Mouse (Mus musculus): ENCODE data around the gene Ogn. TPM values are rescaled to one million over a fixed set of nuclear protein-coding genes. Genes with fewer than 3 reads are reported as not detected.

Gene Ogn
- polyA plus RNA-seq, 1 experiment from 2014 or later = 17.8 TPM

DNA sequence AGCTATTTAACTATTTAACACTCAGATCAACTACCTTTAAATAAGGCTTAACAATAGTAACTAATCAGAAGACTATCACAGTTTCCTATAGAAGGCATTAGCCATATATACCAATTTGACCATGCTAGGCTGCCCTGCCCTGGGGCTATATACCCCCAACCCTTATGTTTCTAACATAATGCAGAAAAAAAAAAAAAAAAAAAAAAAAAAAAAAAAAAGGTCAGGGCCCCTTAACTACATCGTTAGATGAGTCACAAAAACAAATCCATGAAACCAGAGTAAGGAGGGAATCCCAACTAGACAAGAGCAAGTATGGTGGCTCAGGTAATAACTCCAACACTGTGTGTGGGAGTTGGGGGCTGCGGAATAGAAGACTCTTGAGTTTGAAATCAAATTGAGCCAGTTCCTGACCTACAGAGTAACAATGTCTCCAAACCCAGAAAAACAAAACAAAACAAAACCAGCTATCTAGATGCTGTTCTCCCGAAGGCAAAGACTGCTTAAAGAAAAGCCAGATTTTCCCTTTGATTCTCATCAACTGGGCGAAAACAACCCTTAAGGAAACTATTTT is 44.0 kb downstream of the Ogn start:
- Histone ChIP-seq H3K27me3 (replicated peaks) (no peaks in the 10 kb centered on the region), H3K9me3 (replicated peaks) (no peaks in the 10 kb centered on the region), H3K4me2 (peak overlapping the region; percentile 98), H3K9ac (replicated peaks) (peak overlapping the region; percentile 42), H3K36me3 (peaks cover 2% of the 10 kb centered on the region; the same call in 1 of the 2 replicates), H3K4me1 (peaks cover 20% of the 10 kb centered on the region), H3K27ac (replicated peaks) (no peak overlapping the region), H3K4me3 (replicated peaks) (peak overlapping the region; percentile 70)
- WGBS = 3% methylated on average over 4 of the region's 4 CpGs
- ATAC-seq (ENCODE audit: low FRiP score) = no peak

DNA sequence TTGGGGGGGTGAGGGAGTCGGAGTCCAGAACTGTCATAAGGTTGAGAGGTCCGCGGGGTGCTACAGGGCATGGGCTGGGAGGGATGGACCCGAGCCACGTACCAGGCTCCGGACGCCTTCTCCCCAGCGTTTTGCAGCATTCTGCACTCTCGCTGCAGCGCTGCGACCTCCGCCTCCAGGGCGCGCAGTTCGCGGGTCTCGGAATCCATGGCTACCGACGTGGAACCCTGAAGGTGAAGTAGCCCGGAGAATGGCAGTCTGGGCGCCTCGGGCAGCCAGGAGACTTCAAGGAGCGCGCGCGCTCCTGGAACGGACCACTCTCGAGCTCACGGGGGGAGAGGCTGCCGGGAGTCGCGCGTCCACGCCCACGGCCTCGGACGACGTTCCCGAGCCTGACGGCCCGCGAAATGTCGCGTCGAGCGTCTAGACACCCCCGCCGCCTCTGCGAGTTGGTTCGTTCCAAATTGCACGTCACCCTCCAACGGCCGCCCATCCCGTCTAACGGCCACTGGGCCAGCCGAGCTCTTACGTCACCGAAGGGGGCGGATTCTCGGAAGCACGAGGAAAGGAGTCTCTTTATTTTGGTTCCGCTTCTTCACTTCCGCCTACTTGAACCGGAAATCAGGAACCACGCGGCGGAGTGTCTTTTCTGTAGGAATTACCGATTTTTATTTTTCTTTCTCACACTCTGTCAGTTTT is 44.8 kb downstream of the Ogn start, which contains the start of the genes Cenpp and Nol8:
TSS of gene Cenpp (minus strand) at position 305 of the 699 bp plus-strand sequence.
TSS of gene Nol8 (plus strand) at position 598 of the 699 bp plus-strand sequence.
- Histone ChIP-seq H3K4me1 (peaks cover 20% of the 10 kb centered on the region), H3K9ac (replicated peaks) (peak within 1 kb of the TSS; percentile 55), H3K36me3 (peaks cover 4% of the 10 kb centered on the region; the same call in 1 of the 2 replicates), H3K4me3 (replicated peaks) (peak within 1 kb of the TSS; percentile 70), H3K27ac (replicated peaks) (peak within 1 kb of the TSS; percentile 51), H3K27me3 (replicated peaks) (no peaks in the 10 kb centered on the region), H3K4me2 (peak within 1 kb of the TSS; percentile 98), H3K9me3 (replicated peaks) (no peaks in the 10 kb centered on the region)
- peak; percentile 100 for ATAC-seq (ENCODE audit: low FRiP score)
- under 1% methylated on average over 68 of the region's 68 CpGs for WGBS

DNA sequence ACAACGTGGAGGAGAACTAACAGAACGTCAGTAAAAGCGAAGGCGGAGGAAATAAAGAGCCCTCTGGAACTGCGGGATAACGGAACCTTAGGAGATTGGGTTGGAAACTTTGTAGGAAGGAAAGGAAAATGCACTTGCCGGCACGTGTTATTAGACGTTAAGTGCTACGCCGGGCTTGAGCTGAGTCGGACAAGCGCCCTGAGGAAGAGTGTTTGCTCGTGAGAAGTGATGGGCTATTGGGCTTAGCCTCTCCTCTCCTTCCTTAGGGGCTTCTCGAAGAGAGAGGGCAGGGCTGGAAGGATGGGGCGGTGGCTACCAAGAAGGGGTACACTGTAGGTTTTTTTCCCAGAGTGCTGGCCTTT is 45.3 kb downstream of the Ogn start:
- Histone ChIP-seq H3K9me3 (replicated peaks) (no peaks in the 10 kb centered on the region), H3K9ac (replicated peaks) (peak overlapping the region; percentile 55), H3K27ac (replicated peaks) (peak overlapping the region; percentile 51; the same call in 1 of the 2 replicates), H3K4me3 (replicated peaks) (peak overlapping the region; percentile 70), H3K4me1 (peaks cover 20% of the 10 kb centered on the region), H3K4me2 (peak overlapping the region; percentile 64), H3K36me3 (peaks cover 4% of the 10 kb centered on the region; the same call in 1 of the 2 replicates), H3K27me3 (replicated peaks) (no peaks in the 10 kb centered on the region)
- WGBS = 0% methylated on average over 16 of the region's 16 CpGs
- peak; percentile 91 for ATAC-seq (ENCODE audit: low FRiP score)

Other genes starting within 250 kb of the Ogn start
- 13.1 and 13.6 TPM in 2 replicates for gene Ippk, start 186.8 kb upstream of the Ogn start, polyA plus RNA-seq (2015; fragmentation: Nextera tagmentation; extraction: Ambion mirVana)
- 0.58 and 0.72 TPM in 2 replicates for gene Tes3-ps, start 114.7 kb upstream of the Ogn start, polyA plus RNA-seq (2015; fragmentation: Nextera tagmentation; extraction: Ambion mirVana)
- 1.9 and 2.2 TPM in 2 replicates for gene Ecm2, start 103.2 kb upstream of the Ogn start, polyA plus RNA-seq (2015; fragmentation: Nextera tagmentation; extraction: Ambion mirVana)
- gene Aspn, start 63.6 kb upstream of the Ogn start, polyA plus RNA-seq (2015; fragmentation: Nextera tagmentation; extraction: Ambion mirVana) = 6.1 and 6.5 TPM in 2 replicates
- 0.70 and 1.00 TPM in 2 replicates for gene Omd, start 25.6 kb upstream of the Ogn start, polyA plus RNA-seq (2015; fragmentation: Nextera tagmentation; extraction: Ambion mirVana)
- gene Cenpp, start 44.7 kb downstream of the Ogn start, polyA plus RNA-seq (2015; fragmentation: Nextera tagmentation; extraction: Ambion mirVana) = 5.1 and 9.2 TPM in 2 replicates
- gene Nol8, start 45.0 kb downstream of the Ogn start, polyA plus RNA-seq (2015; fragmentation: Nextera tagmentation; extraction: Ambion mirVana) = 15.6 and 16.7 TPM in 2 replicates
- 49.8 and 54.3 TPM in 2 replicates for gene Iars, start 74.1 kb downstream of the Ogn start, polyA plus RNA-seq (2015; fragmentation: Nextera tagmentation; extraction: Ambion mirVana)
- not detected in 2 replicates for gene Gm30302, start 191.0 kb downstream of the Ogn start, polyA plus RNA-seq (2015; fragmentation: Nextera tagmentation; extraction: Ambion mirVana)

Measured in neural tube, embryonic 15.5 days (tissue).